Mouse (Mus musculus): ENCODE data around the gene Myo1a. TPM values are rescaled to one million over a fixed set of nuclear protein-coding genes. Genes with fewer than 3 reads are reported as not detected.

The Myo1a gene
- polyA plus RNA-seq, 1 experiment from 2014 or later, result 0.42 TPM

- Histone ChIP-seq H3K4me2 (replicated peaks) (peak within 1 kb of the TSS; percentile 94), H3K27me3 (no peaks in the 10 kb centered on the region), H3K9ac (peak within 1 kb of the TSS; percentile 94), H3K9me3 (no peaks in the 10 kb centered on the region), H3K4me1 (peaks cover 58% of the 10 kb centered on the region), H3K27ac (peak within 1 kb of the TSS; percentile 100), H3K4me3 (peak within 1 kb of the TSS; percentile 86), H3K36me3 (peaks cover 32% of the 10 kb centered on the region)
- peak; percentile 81 for ATAC-seq (ENCODE audit: low FRiP score, low read depth)
- under 1% methylated on average over 68 of the region's 73 CpGs for WGBS
These were observed 38.3 kb upstream of the Myo1a start, which contains the start of gene Nemp1 for GRCm38 (mm10) chr10:127666501-127667268. Gene Nemp1 (plus strand): TSS chr10:127666901.

DNA sequence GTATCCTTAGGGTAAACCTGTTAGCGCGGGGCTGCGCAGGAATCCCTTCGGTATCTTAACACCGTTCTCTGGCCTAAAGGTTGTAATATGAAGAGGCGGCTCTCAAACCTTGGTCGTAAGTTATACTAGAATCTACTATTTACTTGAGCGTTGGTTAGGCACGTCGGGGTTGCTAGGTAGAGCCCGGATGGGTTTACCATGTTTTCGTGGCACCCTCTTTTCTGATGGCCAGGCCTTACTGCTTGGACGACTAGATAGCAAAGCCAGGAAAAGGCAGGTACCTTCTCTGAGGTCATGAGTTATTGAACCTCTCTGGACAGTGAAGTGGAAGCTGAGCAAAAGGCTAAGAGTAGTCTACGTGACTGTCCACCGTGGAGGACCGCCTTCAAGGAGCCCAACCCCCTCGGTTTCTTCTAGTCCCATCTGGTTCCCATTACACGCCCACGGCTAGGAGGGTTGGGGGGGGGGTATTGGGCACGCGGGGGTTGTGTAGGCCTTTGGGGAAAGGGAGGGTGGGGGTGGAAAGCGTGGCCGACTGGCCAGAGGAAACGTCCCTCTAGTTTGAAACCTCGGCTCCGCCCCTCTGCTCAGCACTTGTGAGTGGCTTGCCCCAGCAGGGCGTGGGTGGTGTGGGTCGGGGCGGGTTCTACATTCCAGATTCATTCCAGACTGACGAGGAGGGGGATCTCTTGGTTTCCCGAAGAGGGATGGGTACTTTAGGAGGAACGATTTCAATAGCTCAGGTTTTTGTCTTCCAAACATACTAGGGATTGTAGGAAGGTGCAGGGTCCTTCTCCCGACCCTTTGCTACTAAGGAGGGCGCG lies 37.5 kb upstream of the Myo1a start:
- Histone ChIP-seq H3K27ac (peak overlapping the region; percentile 100), H3K9ac (peak overlapping the region; percentile 94), H3K4me2 (replicated peaks) (peak overlapping the region; percentile 94), H3K27me3 (no peaks in the 10 kb centered on the region), H3K9me3 (no peaks in the 10 kb centered on the region), H3K4me1 (peaks cover 50% of the 10 kb centered on the region), H3K4me3 (peak overlapping the region; percentile 86), H3K36me3 (peaks cover 25% of the 10 kb centered on the region)
- peak; percentile 79 for ATAC-seq (ENCODE audit: low FRiP score, low read depth)
- WGBS, result under 1% methylated on average over 35 of the region's 35 CpGs

DNA sequence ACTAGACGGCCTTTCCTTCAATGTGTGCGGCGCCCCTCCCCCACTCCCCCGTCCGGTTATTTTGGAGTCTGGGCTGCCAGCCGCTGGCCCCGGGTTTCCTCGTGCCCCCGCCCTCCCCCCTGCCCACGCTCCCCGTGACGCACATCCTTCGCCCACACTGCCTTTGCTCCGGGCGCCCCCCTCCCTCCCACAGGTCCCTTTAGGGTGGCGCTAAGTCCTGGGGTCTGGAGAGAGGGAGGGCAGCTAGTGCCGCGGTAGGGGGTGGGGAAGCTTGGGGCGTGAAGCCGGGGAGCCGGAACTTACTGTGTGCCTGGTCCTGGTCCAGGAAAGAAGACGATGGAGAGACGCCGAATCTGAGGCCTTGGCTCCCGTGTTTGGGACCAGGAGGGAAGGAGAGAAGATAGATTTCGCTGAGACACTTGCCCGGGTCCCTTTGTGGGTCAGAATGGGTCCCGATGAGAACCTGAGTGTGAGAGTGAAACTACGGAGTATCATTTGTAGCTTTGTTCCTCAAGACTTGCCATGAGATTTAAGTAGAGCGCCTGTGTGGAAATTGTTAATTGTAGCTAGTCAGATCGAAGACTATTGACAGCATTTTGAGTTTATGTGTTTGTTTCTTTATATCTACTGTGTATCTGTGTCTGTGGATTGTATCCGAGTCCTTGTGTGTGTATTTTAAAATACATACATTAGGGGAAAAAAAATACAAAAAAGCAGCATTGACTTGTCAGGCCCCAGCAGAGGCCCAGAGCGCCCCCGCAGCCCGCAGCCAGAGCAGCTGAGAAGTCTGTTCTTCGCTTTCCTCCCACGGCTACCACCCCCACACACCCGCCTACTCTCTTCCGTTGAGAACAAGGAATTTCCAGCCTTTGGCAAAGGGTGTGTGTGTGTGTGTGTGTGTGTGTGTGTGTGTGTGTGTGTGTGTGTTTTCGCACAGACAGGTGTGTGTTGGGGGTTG lies 36.6 kb upstream of the Myo1a start, which contains the start of gene Nab2:
TSS of gene Nab2 (minus strand) at position 476 of the 958 bp plus-strand sequence.
- Histone ChIP-seq H3K4me3 (peak within 1 kb of the TSS; percentile 86), H3K4me1 (peaks cover 41% of the 10 kb centered on the region), H3K9me3 (no peaks in the 10 kb centered on the region), H3K4me2 (replicated peaks) (peak within 1 kb of the TSS; percentile 94), H3K27me3 (no peaks in the 10 kb centered on the region), H3K9ac (peak within 1 kb of the TSS; percentile 94), H3K36me3 (peaks cover 16% of the 10 kb centered on the region), H3K27ac (peak within 1 kb of the TSS; percentile 100)
- peak; percentile 33 for ATAC-seq (ENCODE audit: low FRiP score, low read depth)
- 1% methylated on average over 40 of the region's 40 CpGs for WGBS

GRCm38 (mm10) chr10:127669170-127669569 lies 35.8 kb upstream of the Myo1a start:
- whole genome bisulfite sequencing, result 5% methylated on average over 7 of the region's 7 CpGs
- Histone ChIP-seq H3K27me3 (no peaks in the 10 kb centered on the region), H3K27ac (peak overlapping the region; percentile 100), H3K4me3 (peak overlapping the region; percentile 86), H3K4me1 (peaks cover 33% of the 10 kb centered on the region), H3K4me2 (replicated peaks) (peak overlapping the region; percentile 94), H3K36me3 (peaks cover 8% of the 10 kb centered on the region), H3K9me3 (no peaks in the 10 kb centered on the region), H3K9ac (peak overlapping the region; percentile 45; the same call in 1 of the 2 replicates)
- ATAC-seq (ENCODE audit: low FRiP score, low read depth), result no peak

GRCm38 (mm10) chr10:127670185-127670584 lies 34.8 kb upstream of the Myo1a start:
- no peak for ATAC-seq (ENCODE audit: low FRiP score, low read depth)
- H3K4me1 ChIP-seq, result peaks cover 23% of the 10 kb centered on the region
- H3K9ac ChIP-seq, result no peak overlapping the region
- H3K27me3 ChIP-seq, result no peaks in the 10 kb centered on the region
- no peaks in the 10 kb centered on the region for H3K9me3 ChIP-seq
- H3K27ac ChIP-seq, result no peak overlapping the region
- WGBS, result 81% methylated on average over 2 of the region's 2 CpGs
- no peak overlapping the region for H3K4me2 ChIP-seq (replicated peaks)
- no peaks in the 10 kb centered on the region for H3K36me3 ChIP-seq
- H3K4me3 ChIP-seq, result no peak overlapping the region

GRCm38 (mm10) chr10:127671276-127671675 lies 33.7 kb upstream of the Myo1a start:
- H3K27ac ChIP-seq, result no peak overlapping the region
- H3K27me3 ChIP-seq, result no peaks in the 10 kb centered on the region
- H3K9ac ChIP-seq, result no peak overlapping the region
- H3K4me1 ChIP-seq, result peaks cover 17% of the 10 kb centered on the region
- H3K4me2 ChIP-seq (replicated peaks), result no peak overlapping the region
- no peaks in the 10 kb centered on the region for H3K9me3 ChIP-seq
- H3K36me3 ChIP-seq, result no peaks in the 10 kb centered on the region
- H3K4me3 ChIP-seq, result no peak overlapping the region
- ATAC-seq (ENCODE audit: low FRiP score, low read depth), result no peak
- WGBS, result 48% methylated on average over 2 of the region's 2 CpGs

DNA sequence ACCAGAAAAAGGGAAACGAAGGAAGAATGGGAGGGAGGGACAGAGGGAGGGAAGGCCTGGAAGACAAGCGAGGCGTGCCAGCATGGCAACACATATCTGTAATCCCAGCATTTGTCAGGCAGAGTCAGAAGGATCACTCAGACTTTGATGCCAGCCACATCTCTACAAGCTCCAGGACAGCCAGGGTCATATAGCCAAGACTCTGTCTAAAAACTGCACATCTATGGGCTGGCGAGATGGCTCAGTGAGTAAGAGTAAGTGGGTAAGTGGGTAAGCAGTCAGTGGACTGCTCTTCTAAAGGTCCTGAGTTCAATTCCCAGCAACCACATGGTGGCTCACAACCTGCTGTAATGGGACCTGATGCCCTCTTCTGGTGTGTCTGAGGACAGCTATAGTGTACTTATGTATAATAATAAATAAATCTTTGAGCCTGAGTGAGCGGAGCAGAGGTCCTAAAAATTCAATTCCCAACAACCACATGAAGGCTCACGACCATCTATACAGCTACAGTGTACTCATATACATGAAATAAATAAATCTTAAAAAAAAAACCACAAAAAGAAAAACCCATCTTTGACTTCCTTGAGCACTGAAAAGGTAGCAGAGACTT lies 30.8 kb upstream of the Myo1a start:
- no peaks in the 10 kb centered on the region for H3K27me3 ChIP-seq
- H3K9ac ChIP-seq, result no peak overlapping the region
- WGBS, result 89% methylated on average over 6 of the region's 6 CpGs
- no peak overlapping the region for H3K27ac ChIP-seq
- no peaks in the 10 kb centered on the region for H3K9me3 ChIP-seq
- H3K4me1 ChIP-seq, result peaks cover 21% of the 10 kb centered on the region
- ATAC-seq (ENCODE audit: low FRiP score, low read depth), result no peak
- no peak overlapping the region for H3K4me2 ChIP-seq (replicated peaks)
- H3K4me3 ChIP-seq, result no peak overlapping the region
- no peaks in the 10 kb centered on the region for H3K36me3 ChIP-seq

GRCm38 (mm10) chr10:127674794-127675522 lies 30.0 kb upstream of the Myo1a start:
- H3K4me2 ChIP-seq (replicated peaks), result no peak overlapping the region
- no peak overlapping the region for H3K9ac ChIP-seq
- no peak overlapping the region; the same call in 1 of the 2 replicates for H3K27ac ChIP-seq
- H3K9me3 ChIP-seq, result no peaks in the 10 kb centered on the region
- no peak overlapping the region for H3K4me3 ChIP-seq
- no peak for ATAC-seq (ENCODE audit: low FRiP score, low read depth)
- WGBS, result 85% methylated on average over 8 of the region's 8 CpGs
- peaks cover 14% of the 10 kb centered on the region for H3K4me1 ChIP-seq
- H3K36me3 ChIP-seq, result no peaks in the 10 kb centered on the region
- H3K27me3 ChIP-seq, result no peaks in the 10 kb centered on the region

DNA sequence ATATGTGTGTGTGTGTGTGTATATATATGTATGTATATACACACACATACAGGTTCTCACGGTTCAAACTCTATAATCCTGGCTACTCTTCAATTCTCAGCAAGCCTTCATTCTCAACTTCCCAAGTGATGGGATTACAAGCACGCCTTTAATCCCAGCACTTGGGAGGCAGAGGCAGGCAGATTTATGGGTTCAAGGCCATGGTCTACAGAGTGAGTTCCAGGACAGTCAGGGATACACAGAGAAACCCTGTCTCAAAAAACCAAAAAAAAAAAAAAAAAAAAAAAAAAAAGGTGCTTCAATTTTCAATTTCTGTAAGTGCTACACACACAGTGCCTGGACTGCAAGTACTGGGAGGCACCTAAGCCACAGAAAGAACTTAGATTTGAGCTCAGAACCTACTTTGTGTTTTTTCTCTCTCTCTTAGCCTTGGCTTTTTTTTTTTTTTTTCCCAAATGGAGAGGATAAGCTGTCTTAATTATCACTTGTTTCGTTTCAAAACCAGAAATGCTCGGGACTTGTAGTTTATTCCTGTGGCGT lies 29.0 kb upstream of the Myo1a start:
- 52% methylated on average over 5 of the region's 5 CpGs for whole genome bisulfite sequencing
- no peaks in the 10 kb centered on the region for H3K9me3 ChIP-seq
- peak overlapping the region; percentile 84 for H3K4me3 ChIP-seq

GRCm38 (mm10) chr10:127676691-127677548 lies 28.1 kb upstream of the Myo1a start:
- Histone ChIP-seq H3K4me1 (peaks cover 11% of the 10 kb centered on the region), H3K4me3 (peak overlapping the region; percentile 84), H3K27ac (peak overlapping the region; percentile 75), H3K36me3 (no peaks in the 10 kb centered on the region), H3K4me2 (replicated peaks) (peak overlapping the region; percentile 92), H3K27me3 (no peaks in the 10 kb centered on the region), H3K9me3 (no peaks in the 10 kb centered on the region), H3K9ac (peak overlapping the region; percentile 79)
- under 1% methylated on average over 65 of the region's 71 CpGs for WGBS
- peak; percentile 95 for ATAC-seq (ENCODE audit: low FRiP score, low read depth)

More for the DNA sequence above, 29.0 kb upstream of the Myo1a start:
- Histone ChIP-seq H3K4me2 (replicated peaks) (peak overlapping the region; percentile 92), H3K36me3 (no peaks in the 10 kb centered on the region), H3K27me3 (no peaks in the 10 kb centered on the region), H3K9ac (peak overlapping the region; percentile 62), H3K4me1 (peaks cover 11% of the 10 kb centered on the region), H3K27ac (peak overlapping the region; percentile 59; the same call in 1 of the 2 replicates)
- no peak for ATAC-seq (ENCODE audit: low FRiP score, low read depth)
